Mouse (Mus musculus) limb, embryonic 12.5 days (tissue): Measurements from ENCODE around the gene Bcl2a1b. TPM values are rescaled to one million over a fixed set of nuclear protein-coding genes. Genes with fewer than 3 reads are reported as not detected.

Experiments used
- ATAC-seq: fragments of 200-750 bp; cut with Nextera tagmentation; 2 replicates; pipeline ENCODE4 v1.8.0; 2017; ENCODE audit warnings: low read depth, moderate TSS enrichment; ENCODE audit not compliant: insufficient number of reproducible peaks, insufficient read depth, low FRiP score, low TSS enrichment
- H3K27ac ChIP-seq: fragments of 300-500 bp; sonication (generic); 2 replicates; pipeline ENCODE4 v1.5.1; 2016; ENCODE audit warnings: mild to moderate bottlenecking, moderate library complexity
- H3K27me3 ChIP-seq: fragments of 300-500 bp; sonication (generic); 2 replicates; pipeline ENCODE4 v1.6.1; 2016; ENCODE audit warnings: mild to moderate bottlenecking, moderate library complexity
- H3K36me3 ChIP-seq: fragments of 300-500 bp; sonication (generic); 2 replicates; pipeline ENCODE4 v1.6.1; 2016; ENCODE audit warnings: mild to moderate bottlenecking, moderate library complexity
- H3K4me1 ChIP-seq: fragments of 300-500 bp; sonication (generic); replicated peaks from 2 replicates; pipeline ENCODE4 v1.6.1; 2016
- H3K4me2 ChIP-seq: fragments of 300-500 bp; sonication (generic); 2 replicates; pipeline ENCODE4 v1.6.1; 2016; ENCODE audit warnings: mild to moderate bottlenecking, moderate library complexity
- H3K4me3 ChIP-seq: fragments of 300-500 bp; sonication (generic); replicated peaks from 2 replicates; pipeline ENCODE4 v1.5.1; 2016; ENCODE audit warnings: mild to moderate bottlenecking
- H3K9ac ChIP-seq: fragments of 300-500 bp; sonication (generic); replicated peaks from 2 replicates; pipeline ENCODE4 v1.6.1; 2016; ENCODE audit warnings: mild to moderate bottlenecking, moderate library complexity
- H3K9me3 ChIP-seq: fragments of 300-500 bp; sonication (generic); 2 replicates; pipeline ENCODE4 v1.6.1; 2016; ENCODE audit warnings: mild to moderate bottlenecking, moderate library complexity
- WGBS: fragments of 180-500 bp; shearing (Covaris S2); methylation state at CpG from one replicate; pipeline ENCODE4 v1.1.7; 2016; 5-methylcytosine and 5-hydroxymethylcytosine counted together
- polyA plus RNA-seq: library from polyadenylated mRNA; unstranded; fragments of >200 nt; fragmentation: Nextera tagmentation; extraction: Ambion mirVana; gene quantifications from 2 replicates; pipeline ENCODE4 v1.2.1, GENCODE M21; 2016

Gene Bcl2a1b
- polyA plus RNA-seq, 1 experiment from 2014 or later, result 0.76 TPM

GRCm38 (mm10) chr9:89253400-89253799 lies 54.4 kb downstream of the Bcl2a1b start:
- no peak for ATAC-seq
- H3K4me3 ChIP-seq, result no peak overlapping the region

GRCm38 (mm10) chr9:89256556-89257335 lies 57.7 kb downstream of the Bcl2a1b start:
- WGBS, result 83% methylated on average over 12 of the region's 12 CpGs
- Histone ChIP-seq H3K9ac (no peak overlapping the region), H3K36me3 (no peaks in the 10 kb centered on the region), H3K4me1 (no peaks in the 10 kb centered on the region), H3K4me2 (no peak overlapping the region), H3K27ac (no peak overlapping the region), H3K27me3 (no peaks in the 10 kb centered on the region), H3K9me3 (no peaks in the 10 kb centered on the region), H3K4me3 (no peak overlapping the region)
- no peak for ATAC-seq

More at GRCm38 (mm10) chr9:89253400-89253799, 54.4 kb downstream of the Bcl2a1b start:
- H3K4me2 ChIP-seq, result no peak overlapping the region
- WGBS, result 80% methylated on average over 2 of the region's 2 CpGs
- no peaks in the 10 kb centered on the region for H3K9me3 ChIP-seq
- no peaks in the 10 kb centered on the region for H3K4me1 ChIP-seq
- H3K36me3 ChIP-seq, result no peaks in the 10 kb centered on the region
- no peaks in the 10 kb centered on the region for H3K27me3 ChIP-seq
- no peak overlapping the region for H3K9ac ChIP-seq
- H3K27ac ChIP-seq, result no peak overlapping the region

Other genes starting within 250 kb of the Bcl2a1b start
- gene Bcl2a1a, start 242.3 kb upstream of the Bcl2a1b start, polyA plus RNA-seq, result not detected in 2 replicates
- not detected in 2 replicates for gene Trim43b, start 106.4 kb upstream of the Bcl2a1b start, polyA plus RNA-seq
- gene Gm29094, start 170 bp downstream of the Bcl2a1b start, polyA plus RNA-seq, result 0.46 TPM in 1 of 2 replicates, not detected in the other
- 24.2 and 25.5 TPM in 2 replicates for gene Mthfs, start 11.5 kb downstream of the Bcl2a1b start, polyA plus RNA-seq